Mouse (Mus musculus): ENCODE measurements at regions not wholly inside any gene's neighbourhood (a gene's known extent, or its start where the extent isn't known, plus 50 kb on each side); places are given as distances from the start of the nearest gene placed in this dataset.
"Not testable (repeated sequence)": the region's sequence is repeated elsewhere in the genome, so short reads cannot be mapped to it uniquely, and the experiment has no call there.

- H3K27ac ChIP-seq (replicated peaks; ENCODE audit: low read depth, low read length) = no peak overlapping the region
- H3K4me3 ChIP-seq (ENCODE audit: low read depth, low read length) = no peak overlapping the region
- H3K9ac ChIP-seq (ENCODE audit: low read length) = no peak overlapping the region
- ATAC-seq (ENCODE audit: insufficient number of reproducible peaks, low FRiP score, low TSS enrichment, low read depth) (peak; percentile 50), DNase-seq (ENCODE audit: low spot score) (peak; percentile 48)
- WGBS = 55% methylated on average over 8 of the region's 8 CpGs
- H3K9me3 ChIP-seq (ENCODE audit: control insufficient read depth, low read length) = peaks cover 79% of the 10 kb centered on the region
- 0 out of 2 replicates have a peak, but pooled peaks cover 10% of the 10 kb centered on the region for H3K36me3 ChIP-seq (ENCODE audit: control insufficient read depth, insufficient read depth, low read length)
- H3K4me1 ChIP-seq (ENCODE audit: control insufficient read depth, insufficient read depth, low read length) = no peaks in the 10 kb centered on the region
- no peak overlapping the region for H3K4me2 ChIP-seq (ENCODE audit: low read depth, severe bottlenecking)
- no peaks in the 10 kb centered on the region for H3K27me3 ChIP-seq (ENCODE audit: control insufficient read depth, insufficient read depth, low read length)
These were observed 83.7 kb upstream of the Vmn1r2 start for GRCm38 (mm10) chr4:3083161-3084020.

GRCm38 (mm10) chr4:3084021-3084545 lies 83.0 kb upstream of the Vmn1r2 start:
- Histone ChIP-seq H3K27me3 (ENCODE audit: control insufficient read depth, insufficient read depth, low read length) (no peaks in the 10 kb centered on the region), H3K4me1 (ENCODE audit: control insufficient read depth, insufficient read depth, low read length) (no peaks in the 10 kb centered on the region), H3K27ac (replicated peaks; ENCODE audit: low read depth, low read length) (no peak overlapping the region), H3K4me3 (ENCODE audit: low read depth, low read length) (no peak overlapping the region), H3K9ac (ENCODE audit: low read length) (no peak overlapping the region), H3K36me3 (ENCODE audit: control insufficient read depth, insufficient read depth, low read length) (0 out of 2 replicates have a peak, but pooled peaks cover 10% of the 10 kb centered on the region), H3K9me3 (ENCODE audit: control insufficient read depth, low read length) (peaks cover 78% of the 10 kb centered on the region), H3K4me2 (ENCODE audit: low read depth, severe bottlenecking) (no peak overlapping the region)
- peak; percentile 31 for DNase-seq (ENCODE audit: low spot score)
- ATAC-seq (ENCODE audit: insufficient number of reproducible peaks, low FRiP score, low TSS enrichment, low read depth) = 0 out of 2 replicates have a peak, but pooled peaks have one; percentile 14
- WGBS = 71% methylated on average over 3 of the region's 3 CpGs

DNA sequence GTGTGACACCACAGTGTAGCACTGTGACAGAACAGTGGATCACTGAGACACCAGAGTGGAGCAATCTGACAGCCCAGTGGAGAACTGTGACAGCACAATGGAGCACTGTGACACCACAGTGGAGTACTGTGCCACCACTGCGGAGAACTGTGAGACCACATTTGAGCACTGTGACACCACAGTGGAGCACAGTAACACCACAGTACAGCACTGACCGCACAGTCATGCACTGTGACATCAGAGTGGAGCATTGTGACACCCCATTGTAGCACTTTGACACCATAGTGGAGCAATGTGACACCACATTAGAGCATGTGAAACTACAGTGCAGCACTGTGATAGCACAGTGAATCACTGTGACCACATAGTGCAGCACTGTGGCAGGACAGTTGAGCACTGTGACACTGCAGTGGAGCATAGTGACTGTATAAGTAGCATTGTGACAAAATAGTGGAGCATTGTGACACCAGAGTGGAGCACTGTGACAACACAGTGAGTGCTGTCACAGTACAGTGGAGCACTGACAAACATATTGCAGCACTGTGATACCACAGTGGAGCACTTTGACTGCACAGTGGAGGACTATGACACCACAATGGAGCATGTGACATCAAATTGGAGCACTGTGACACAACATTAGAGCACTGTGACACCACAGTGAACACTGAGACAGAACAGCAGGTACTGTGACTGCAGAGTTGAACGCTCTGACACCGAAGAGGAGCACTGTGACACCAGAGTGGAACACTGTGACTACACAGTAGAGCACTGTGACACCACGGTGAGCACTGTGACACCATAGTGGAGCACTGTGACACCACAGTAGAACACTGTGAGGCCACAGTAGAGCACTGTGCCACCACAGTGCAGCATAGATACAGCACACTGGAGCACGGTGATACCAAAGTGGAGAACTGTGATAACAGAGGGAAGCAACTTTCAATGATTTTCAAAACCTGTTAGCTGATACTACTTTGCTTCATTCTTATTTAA lies 81.4 kb upstream of the Vmn1r2 start:
- ATAC-seq (ENCODE audit: insufficient number of reproducible peaks, low FRiP score, low TSS enrichment, low read depth) (no peak), DNase-seq (ENCODE audit: low spot score) (peak; percentile 23)
- Histone ChIP-seq H3K27me3 (ENCODE audit: control insufficient read depth, insufficient read depth, low read length) (no peaks in the 10 kb centered on the region), H3K9me3 (ENCODE audit: control insufficient read depth, low read length) (peaks cover 72% of the 10 kb centered on the region), H3K4me1 (ENCODE audit: control insufficient read depth, insufficient read depth, low read length) (no peaks in the 10 kb centered on the region), H3K36me3 (ENCODE audit: control insufficient read depth, insufficient read depth, low read length) (0 out of 2 replicates have a peak, but pooled peaks cover 10% of the 10 kb centered on the region), H3K27ac (replicated peaks; ENCODE audit: low read depth, low read length) (no peak overlapping the region), H3K4me3 (ENCODE audit: low read depth, low read length) (no peak overlapping the region), H3K4me2 (ENCODE audit: low read depth, severe bottlenecking) (no peak overlapping the region), H3K9ac (ENCODE audit: low read length) (no peak overlapping the region)
- 65% methylated on average over 6 of the region's 6 CpGs for WGBS

DNA sequence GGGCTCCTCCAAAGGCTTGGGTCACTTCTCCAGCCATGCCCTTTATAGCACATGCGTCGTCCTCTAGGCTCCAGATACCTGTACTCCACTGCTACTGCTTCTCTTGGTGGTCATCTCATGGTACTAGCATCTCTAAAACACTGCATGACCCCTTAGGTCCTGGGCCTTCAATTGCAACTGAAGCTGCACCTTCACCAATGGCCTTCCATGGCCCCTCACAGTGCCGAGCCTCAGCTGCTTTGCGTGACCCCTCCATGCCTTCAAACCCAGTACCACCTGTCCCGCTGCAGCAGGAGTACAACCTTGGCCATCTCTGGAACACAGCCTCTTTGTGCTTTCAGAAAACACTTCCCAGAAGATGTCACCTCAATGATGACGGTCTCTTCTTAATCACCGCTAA lies 79.5 kb upstream of the Vmn1r2 start:
- peak; percentile 9 for DNase-seq (ENCODE audit: low spot score)
- not testable (repeated sequence) for H3K4me1 ChIP-seq (ENCODE audit: control insufficient read depth, insufficient read depth, low read length); H3K36me3 ChIP-seq (ENCODE audit: control insufficient read depth, insufficient read depth, low read length); H3K9ac ChIP-seq (ENCODE audit: low read length); ATAC-seq (ENCODE audit: insufficient number of reproducible peaks, low FRiP score, low TSS enrichment, low read depth); H3K4me2 ChIP-seq (ENCODE audit: low read depth, severe bottlenecking); H3K4me3 ChIP-seq (ENCODE audit: low read depth, low read length); H3K27ac ChIP-seq (replicated peaks; ENCODE audit: low read depth, low read length); H3K27me3 ChIP-seq (ENCODE audit: control insufficient read depth, insufficient read depth, low read length)
- WGBS = 81% methylated on average over 7 of the region's 7 CpGs
- H3K9me3 ChIP-seq (ENCODE audit: control insufficient read depth, low read length) = peaks cover 53% of the 10 kb centered on the region

DNA sequence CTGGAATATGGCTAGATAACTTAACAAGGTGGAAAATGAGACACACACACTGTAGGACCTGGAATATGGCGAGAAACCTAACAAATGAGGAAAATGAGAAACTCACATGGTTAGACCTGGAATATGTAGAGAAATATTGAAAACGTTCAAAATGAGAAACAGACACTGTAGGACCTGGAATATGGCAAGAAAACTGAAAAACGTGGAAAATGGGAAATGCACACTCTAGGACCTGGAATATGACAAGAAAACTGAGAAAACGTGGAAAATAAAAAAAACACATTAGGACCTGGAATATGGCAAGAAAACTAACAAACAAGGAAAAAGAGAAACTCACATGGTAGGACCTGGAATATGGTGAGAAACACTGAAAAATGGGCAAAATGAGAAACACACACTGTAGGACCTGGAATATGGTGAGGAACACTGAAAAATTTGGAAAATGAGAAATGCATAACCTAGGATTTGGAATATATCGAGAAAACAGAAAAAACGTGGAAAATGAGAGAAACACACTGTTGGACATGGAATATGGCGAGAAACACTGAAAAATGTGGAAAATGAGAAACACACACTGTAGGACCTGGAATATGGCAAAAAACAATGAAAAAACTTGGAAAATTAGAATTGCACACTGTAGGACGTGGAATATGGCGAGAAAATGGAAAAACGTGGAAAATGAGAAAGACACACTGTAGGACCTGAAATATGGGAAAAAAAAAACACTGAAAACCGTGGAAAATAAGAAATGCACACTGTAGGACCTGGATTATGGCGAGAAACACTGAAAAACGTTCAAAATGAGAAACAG lies 77.3 kb upstream of the Vmn1r2 start:
- peaks cover 32% of the 10 kb centered on the region for H3K9me3 ChIP-seq (ENCODE audit: control insufficient read depth, low read length)
- ATAC-seq (ENCODE audit: insufficient number of reproducible peaks, low FRiP score, low TSS enrichment, low read depth) (peak; percentile 60; the same call in 1 of the 2 replicates), DNase-seq (ENCODE audit: low spot score) (peak; percentile 13)
- H3K27ac ChIP-seq (replicated peaks; ENCODE audit: low read depth, low read length) = no peak overlapping the region
- no peaks in the 10 kb centered on the region for H3K27me3 ChIP-seq (ENCODE audit: control insufficient read depth, insufficient read depth, low read length)
- no peaks in the 10 kb centered on the region for H3K4me1 ChIP-seq (ENCODE audit: control insufficient read depth, insufficient read depth, low read length)
- 0 out of 2 replicates have a peak, but pooled peaks cover 3% of the 10 kb centered on the region for H3K36me3 ChIP-seq (ENCODE audit: control insufficient read depth, insufficient read depth, low read length)
- H3K9ac ChIP-seq (ENCODE audit: low read length) = no peak overlapping the region
- WGBS = 70% methylated on average over 13 of the region's 13 CpGs
- no peak overlapping the region for H3K4me3 ChIP-seq (ENCODE audit: low read depth, low read length)
- no peak overlapping the region for H3K4me2 ChIP-seq (ENCODE audit: low read depth, severe bottlenecking)

DNA sequence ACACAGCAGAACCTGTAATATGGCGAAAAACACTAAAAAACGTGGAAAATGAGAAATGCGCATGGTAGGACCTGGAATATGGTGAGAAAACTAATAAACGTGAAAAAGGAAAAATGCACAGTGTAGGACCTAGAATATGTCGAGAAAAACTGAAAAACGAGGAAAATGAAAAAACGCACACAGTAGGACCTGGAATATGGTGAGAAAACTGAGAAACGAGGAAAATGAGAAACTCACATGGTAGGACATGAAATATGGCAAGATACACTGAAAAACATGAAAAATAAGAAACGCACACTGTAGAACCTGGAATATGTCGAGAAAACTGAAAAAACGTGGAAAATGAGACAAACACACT lies 76.8 kb upstream of the Vmn1r2 start:
- Histone ChIP-seq H3K4me3 (ENCODE audit: low read depth, low read length) (no peak overlapping the region), H3K4me1 (ENCODE audit: control insufficient read depth, insufficient read depth, low read length) (no peaks in the 10 kb centered on the region), H3K9me3 (ENCODE audit: control insufficient read depth, low read length) (peaks cover 27% of the 10 kb centered on the region), H3K4me2 (ENCODE audit: low read depth, severe bottlenecking) (no peak overlapping the region), H3K36me3 (ENCODE audit: control insufficient read depth, insufficient read depth, low read length) (0 out of 2 replicates have a peak, but pooled peaks cover 1% of the 10 kb centered on the region), H3K27me3 (ENCODE audit: control insufficient read depth, insufficient read depth, low read length) (no peaks in the 10 kb centered on the region), H3K27ac (replicated peaks; ENCODE audit: low read depth, low read length) (no peak overlapping the region), H3K9ac (ENCODE audit: low read length) (no peak overlapping the region)
- ATAC-seq (ENCODE audit: insufficient number of reproducible peaks, low FRiP score, low TSS enrichment, low read depth) (peak; percentile 50; the same call in 1 of the 2 replicates), DNase-seq (ENCODE audit: low spot score) (peak; percentile 8)
- 84% methylated on average over 11 of the region's 11 CpGs for WGBS

- Histone ChIP-seq H3K4me3 (ENCODE audit: low read depth, low read length) (no peak overlapping the region), H3K27me3 (ENCODE audit: control insufficient read depth, insufficient read depth, low read length) (no peaks in the 10 kb centered on the region), H3K4me1 (ENCODE audit: control insufficient read depth, insufficient read depth, low read length) (no peaks in the 10 kb centered on the region), H3K9ac (ENCODE audit: low read length) (no peak overlapping the region), H3K4me2 (ENCODE audit: low read depth, severe bottlenecking) (no peak overlapping the region), H3K9me3 (ENCODE audit: control insufficient read depth, low read length) (peaks cover 23% of the 10 kb centered on the region), H3K27ac (replicated peaks; ENCODE audit: low read depth, low read length) (no peak overlapping the region), H3K36me3 (ENCODE audit: control insufficient read depth, insufficient read depth, low read length) (no peaks in the 10 kb centered on the region)
- 80% methylated on average over 9 of the region's 9 CpGs for WGBS
- ATAC-seq (ENCODE audit: insufficient number of reproducible peaks, low FRiP score, low TSS enrichment, low read depth) (peak; percentile 72; the same call in 1 of the 2 replicates), DNase-seq (ENCODE audit: low spot score) (peak; percentile 3)
These were observed 76.4 kb upstream of the Vmn1r2 start for GRCm38 (mm10) chr4:3090742-3091141.

Data from limb, embryonic 11.5 days (tissue).